Mouse (Mus musculus): ENCODE measurements around the gene Ugt3a2. TPM values are rescaled to one million over a fixed set of nuclear protein-coding genes. Genes with fewer than 3 reads are reported as not detected.

The Ugt3a2 gene
- polyA plus RNA-seq, 1 experiment from 2014 or later: not detected

Other genes starting within 250 kb of the Ugt3a2 start
- gene Lmbrd2, start 195.0 kb upstream of the Ugt3a2 start, polyA plus RNA-seq (2016; fragmentation: Nextera tagmentation; extraction: Ambion mirVana): 1.3 and 2.0 TPM in 2 replicates
- gene Skp2, start 180.1 kb upstream of the Ugt3a2 start, polyA plus RNA-seq (2016; fragmentation: Nextera tagmentation; extraction: Ambion mirVana): 128 and 138 TPM in 2 replicates
- not detected in 2 replicates for gene Ugt3a1, start 58.7 kb upstream of the Ugt3a2 start, polyA plus RNA-seq (2016; fragmentation: Nextera tagmentation; extraction: Ambion mirVana)
- gene Capsl, start 100.5 kb downstream of the Ugt3a2 start, polyA plus RNA-seq (2016; fragmentation: Nextera tagmentation; extraction: Ambion mirVana): 0.70 and 0.90 TPM in 2 replicates
- gene Il7r, start 194.6 kb downstream of the Ugt3a2 start, polyA plus RNA-seq (2016; fragmentation: Nextera tagmentation; extraction: Ambion mirVana): not detected in 2 replicates

Data from limb, embryonic 10.5 days (tissue).